Mouse (Mus musculus): ENCODE results near the gene Rps6ka2. TPM values are rescaled to one million over a fixed set of nuclear protein-coding genes. Genes with fewer than 3 reads are reported as not detected.

Gene Rps6ka2
- polyA plus RNA-seq, 1 experiment from 2014 or later = 30.9 TPM

DNA sequence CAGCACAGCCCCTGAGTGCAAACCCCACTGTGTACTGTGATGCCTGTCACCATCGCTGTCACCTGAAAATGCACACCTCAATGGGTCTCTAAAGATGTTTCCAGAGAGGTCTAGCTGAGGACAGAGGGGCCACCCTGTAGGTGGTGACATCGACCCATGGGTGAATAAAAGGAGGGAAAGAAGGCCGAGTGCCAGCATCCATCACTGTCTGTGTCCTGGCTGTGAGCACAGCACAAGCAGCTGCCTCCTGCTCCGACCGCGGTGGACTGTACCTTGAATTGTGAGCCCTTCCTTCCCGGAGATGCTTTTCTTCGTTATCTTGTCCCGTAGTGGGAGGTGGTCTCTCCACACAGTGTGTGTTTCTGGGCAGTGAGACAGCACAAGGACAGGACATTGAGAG is 67.8 kb downstream of the Rps6ka2 start:
- Histone ChIP-seq H3K36me3 (0 out of 2 replicates have a peak, but pooled peaks cover 4% of the 10 kb centered on the region), H3K9me3 (no peaks in the 10 kb centered on the region), H3K4me3 (no peak overlapping the region), H3K27ac (replicated peaks) (no peak overlapping the region), H3K27me3 (no peaks in the 10 kb centered on the region), H3K4me1 (no peaks in the 10 kb centered on the region), H3K9ac (replicated peaks) (no peak overlapping the region), H3K4me2 (replicated peaks) (no peak overlapping the region)
- no peak for ATAC-seq (ENCODE audit: low FRiP score, low read depth)
- WGBS = 95% methylated on average over 9 of the region's 9 CpGs

DNA sequence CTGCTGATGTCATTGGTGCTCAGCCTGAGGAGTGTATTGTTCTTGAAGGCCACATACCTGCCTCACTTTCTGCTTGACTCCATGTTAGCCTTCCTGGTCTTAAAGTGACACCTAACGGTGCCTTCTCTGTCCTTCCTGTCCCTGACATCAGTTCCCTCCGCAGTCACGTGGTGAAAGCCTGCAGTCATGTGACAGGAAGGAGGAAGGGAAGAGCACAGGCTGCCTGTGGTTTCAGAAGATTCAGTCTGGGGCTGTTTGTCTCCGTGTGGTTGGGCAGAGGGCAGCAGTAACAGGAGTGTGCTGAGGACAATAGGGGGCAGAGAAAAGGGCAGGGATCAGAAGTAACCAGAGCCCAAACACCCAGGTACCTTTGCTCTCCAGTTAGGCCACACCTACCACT is 68.9 kb downstream of the Rps6ka2 start:
- no peak overlapping the region for H3K27ac ChIP-seq (replicated peaks)
- H3K4me1 ChIP-seq = no peaks in the 10 kb centered on the region
- WGBS = 82% methylated on average over 4 of the region's 4 CpGs
- H3K4me3 ChIP-seq = no peak overlapping the region
- H3K27me3 ChIP-seq = no peaks in the 10 kb centered on the region
- no peak for ATAC-seq (ENCODE audit: low FRiP score, low read depth)
- H3K9me3 ChIP-seq = no peaks in the 10 kb centered on the region
- no peak overlapping the region for H3K4me2 ChIP-seq (replicated peaks)
- no peak overlapping the region for H3K9ac ChIP-seq (replicated peaks)
- H3K36me3 ChIP-seq = 0 out of 2 replicates have a peak, but pooled peaks cover 4% of the 10 kb centered on the region

DNA sequence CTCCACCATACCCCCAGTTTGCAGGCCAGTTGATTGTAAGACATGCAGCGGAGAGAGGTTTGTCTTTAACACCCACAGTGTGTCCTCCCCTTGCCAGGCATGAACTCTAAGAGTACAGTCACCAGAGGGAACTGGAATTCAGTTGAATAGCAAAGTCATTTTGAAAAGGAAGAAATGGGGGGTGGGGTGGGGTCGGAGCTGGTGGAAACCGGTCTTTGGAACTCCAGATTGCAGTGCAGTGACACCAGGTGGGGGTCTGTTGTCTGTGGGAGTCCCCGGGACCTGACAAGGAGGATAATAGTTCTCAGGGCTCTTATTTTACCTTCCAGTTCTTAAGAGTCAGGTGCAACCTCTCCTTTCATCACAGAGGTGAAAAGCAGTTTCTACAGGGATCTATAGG is 70.6 kb downstream of the Rps6ka2 start:
- Histone ChIP-seq H3K27ac (replicated peaks) (no peak overlapping the region), H3K9ac (replicated peaks) (no peak overlapping the region), H3K4me1 (no peaks in the 10 kb centered on the region), H3K9me3 (no peaks in the 10 kb centered on the region), H3K36me3 (0 out of 2 replicates have a peak, but pooled peaks cover 4% of the 10 kb centered on the region), H3K27me3 (no peaks in the 10 kb centered on the region), H3K4me2 (replicated peaks) (no peak overlapping the region), H3K4me3 (no peak overlapping the region)
- WGBS = 92% methylated on average over 4 of the region's 4 CpGs
- no peak for ATAC-seq (ENCODE audit: low FRiP score, low read depth)

DNA sequence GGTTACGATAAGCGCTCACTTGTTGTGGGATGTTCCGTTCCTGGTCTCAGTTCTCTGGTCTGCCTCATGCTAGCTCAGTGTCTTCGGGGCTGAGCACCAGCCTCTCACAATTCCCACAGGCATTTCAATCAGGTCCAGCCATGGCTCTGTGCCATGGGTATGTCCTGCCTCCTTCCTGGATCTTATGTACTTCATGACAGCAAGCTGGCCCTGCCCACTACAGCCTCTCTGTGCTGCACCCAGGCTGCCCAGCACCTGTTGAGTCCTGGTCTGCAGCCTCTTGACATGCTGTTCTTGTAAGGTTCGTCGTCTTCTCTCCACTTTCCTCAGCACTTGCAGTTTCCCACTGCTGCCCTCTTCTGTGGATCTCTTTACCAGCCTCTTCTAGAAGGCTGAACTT is 75.2 kb downstream of the Rps6ka2 start:
- Histone ChIP-seq H3K36me3 (0 out of 2 replicates have a peak, but pooled peaks cover 4% of the 10 kb centered on the region), H3K9me3 (no peaks in the 10 kb centered on the region), H3K27ac (replicated peaks) (no peak overlapping the region), H3K9ac (replicated peaks) (no peak overlapping the region), H3K4me2 (replicated peaks) (no peak overlapping the region), H3K4me1 (0 out of 2 replicates have a peak, but pooled peaks cover 3% of the 10 kb centered on the region), H3K4me3 (no peak overlapping the region), H3K27me3 (no peaks in the 10 kb centered on the region)
- ATAC-seq (ENCODE audit: low FRiP score, low read depth) = no peak
- WGBS = 96% methylated on average over 6 of the region's 6 CpGs

DNA sequence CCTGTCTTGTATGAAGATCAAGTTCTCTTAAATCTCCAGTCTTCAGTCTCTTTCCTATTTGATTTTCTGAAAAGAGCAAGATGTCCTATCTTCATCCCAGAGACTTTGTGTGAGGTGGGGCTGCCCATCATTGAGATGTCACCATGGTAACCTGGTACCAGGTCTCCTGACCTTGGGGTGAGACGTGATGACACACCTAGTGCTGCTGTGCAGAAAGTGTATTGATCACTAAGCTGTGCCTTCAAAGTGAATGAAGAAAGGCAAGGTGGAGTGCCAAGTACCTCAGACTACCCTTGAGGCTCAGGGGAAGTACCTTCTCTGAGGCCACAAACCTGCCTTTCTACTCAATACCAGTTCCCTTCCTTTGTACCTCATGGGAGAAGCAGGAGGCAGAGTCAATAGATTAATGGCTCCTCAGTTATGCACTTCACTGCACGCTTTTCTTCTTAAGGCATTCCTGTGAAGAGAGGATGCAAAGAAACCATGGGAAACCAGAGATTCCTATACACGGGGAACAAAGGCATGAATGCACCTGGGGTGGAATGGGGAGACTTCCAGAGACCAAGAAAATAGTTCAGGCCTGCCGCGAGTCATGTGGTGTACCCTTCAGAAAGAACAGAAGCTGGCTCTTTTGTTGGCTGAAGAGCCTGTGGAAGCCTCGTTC is 77.1 kb downstream of the Rps6ka2 start:
- H3K36me3 ChIP-seq = 0 out of 2 replicates have a peak, but pooled peaks cover 4% of the 10 kb centered on the region
- 0 out of 2 replicates have a peak, but pooled peaks cover 3% of the 10 kb centered on the region for H3K4me1 ChIP-seq
- no peaks in the 10 kb centered on the region for H3K9me3 ChIP-seq
- H3K27ac ChIP-seq (replicated peaks) = no peak overlapping the region
- no peak overlapping the region for H3K9ac ChIP-seq (replicated peaks)
- no peaks in the 10 kb centered on the region for H3K27me3 ChIP-seq
- 56% methylated on average over 6 of the region's 6 CpGs for WGBS
- no peak overlapping the region for H3K4me3 ChIP-seq
- ATAC-seq (ENCODE audit: low FRiP score, low read depth) = no peak
- no peak overlapping the region for H3K4me2 ChIP-seq (replicated peaks)

DNA sequence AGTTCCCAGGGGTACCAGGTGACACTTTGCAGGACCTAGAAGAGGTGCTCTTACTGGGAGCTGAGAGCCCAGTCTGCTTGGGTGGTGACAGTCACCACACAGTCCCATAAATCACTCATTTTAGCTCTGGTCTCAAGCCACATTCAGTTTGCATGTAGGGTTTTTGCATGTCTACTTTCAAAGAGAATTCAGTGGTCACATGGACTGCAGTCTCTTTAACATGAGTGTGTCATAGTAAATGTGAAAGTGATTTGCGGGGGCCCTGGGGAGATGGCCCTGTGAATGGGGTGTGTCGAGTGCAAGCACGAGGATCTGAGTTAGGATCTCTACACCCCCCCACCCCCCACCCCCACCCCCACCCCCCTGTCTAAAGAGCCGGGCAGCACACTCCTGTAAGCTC is 80.5 kb downstream of the Rps6ka2 start:
- Histone ChIP-seq H3K4me1 (0 out of 2 replicates have a peak, but pooled peaks cover 3% of the 10 kb centered on the region), H3K9ac (replicated peaks) (no peak overlapping the region), H3K36me3 (0 out of 2 replicates have a peak, but pooled peaks cover 4% of the 10 kb centered on the region), H3K9me3 (no peaks in the 10 kb centered on the region), H3K4me2 (replicated peaks) (no peak overlapping the region), H3K27ac (replicated peaks) (no peak overlapping the region), H3K27me3 (no peaks in the 10 kb centered on the region), H3K4me3 (no peak overlapping the region)
- WGBS = 85% methylated on average over 4 of the region's 4 CpGs
- ATAC-seq (ENCODE audit: low FRiP score, low read depth) = no peak

DNA sequence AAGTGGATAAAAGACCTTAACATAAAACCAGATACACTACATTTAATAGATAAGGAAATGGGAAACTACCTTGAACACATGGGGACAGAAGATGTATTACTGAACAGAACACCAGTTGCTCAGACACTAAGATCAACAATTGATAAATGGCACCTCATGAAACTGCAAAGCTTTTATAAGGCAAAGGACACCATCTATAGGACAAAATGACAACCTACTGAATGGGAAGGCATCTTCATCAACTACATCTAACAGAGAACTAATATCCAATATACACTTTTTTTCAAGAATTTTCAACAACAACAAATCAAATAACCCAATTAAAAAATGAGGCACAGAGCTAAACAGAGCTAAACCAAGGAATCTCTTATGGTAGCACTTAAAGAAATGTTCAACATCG is 87.3 kb downstream of the Rps6ka2 start:
- no peak overlapping the region for H3K9ac ChIP-seq (replicated peaks)
- 90% methylated on average over 1 of the region's 1 CpGs for WGBS
- H3K4me2 ChIP-seq (replicated peaks) = no peak overlapping the region
- H3K27ac ChIP-seq (replicated peaks) = no peak overlapping the region
- no peak for ATAC-seq (ENCODE audit: low FRiP score, low read depth)
- 0 out of 2 replicates have a peak, but pooled peaks cover 3% of the 10 kb centered on the region for H3K36me3 ChIP-seq
- H3K4me1 ChIP-seq = 0 out of 2 replicates have a peak, but pooled peaks cover 3% of the 10 kb centered on the region
- no peak overlapping the region for H3K4me3 ChIP-seq
- no peaks in the 10 kb centered on the region for H3K27me3 ChIP-seq
- H3K9me3 ChIP-seq = no peaks in the 10 kb centered on the region

DNA sequence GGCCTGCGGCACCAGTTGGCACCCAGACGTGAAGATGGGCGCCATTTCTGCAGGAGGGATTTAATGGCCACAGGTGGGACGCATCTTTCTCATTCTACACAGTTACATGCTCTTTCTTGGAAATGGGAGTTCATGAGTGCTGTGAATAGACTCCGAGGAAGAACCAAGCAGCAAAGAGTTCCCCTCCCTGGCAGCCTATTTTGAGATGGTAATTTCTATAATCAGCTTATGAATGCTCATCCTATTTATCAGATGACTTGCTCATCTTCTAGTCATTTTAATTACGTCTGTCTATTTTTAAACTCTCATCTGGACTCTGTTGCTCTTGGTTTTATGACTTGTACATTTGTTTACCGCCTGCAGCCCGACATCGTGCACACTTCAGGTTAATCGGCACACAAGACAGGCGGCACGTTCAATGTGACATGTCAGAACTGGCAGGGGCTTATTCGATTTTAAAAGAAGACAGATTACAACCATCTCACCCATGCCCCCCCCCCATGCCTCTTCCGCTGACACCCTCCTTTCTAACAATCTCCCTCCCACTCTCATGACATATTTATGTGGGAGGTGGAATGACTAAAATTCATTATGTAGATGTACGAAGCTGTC is 88.9 kb downstream of the Rps6ka2 start:
- no peak overlapping the region for H3K4me3 ChIP-seq
- no peak overlapping the region for H3K9ac ChIP-seq (replicated peaks)
- H3K36me3 ChIP-seq = peaks cover 8% of the 10 kb centered on the region; the same call in 1 of the 2 replicates
- 0 out of 2 replicates have a peak, but pooled peaks cover 3% of the 10 kb centered on the region for H3K4me1 ChIP-seq
- no peak for ATAC-seq (ENCODE audit: low FRiP score, low read depth)
- no peak overlapping the region for H3K4me2 ChIP-seq (replicated peaks)
- no peak overlapping the region for H3K27ac ChIP-seq (replicated peaks)
- WGBS = 85% methylated on average over 15 of the region's 15 CpGs
- H3K27me3 ChIP-seq = no peaks in the 10 kb centered on the region
- no peaks in the 10 kb centered on the region for H3K9me3 ChIP-seq

DNA sequence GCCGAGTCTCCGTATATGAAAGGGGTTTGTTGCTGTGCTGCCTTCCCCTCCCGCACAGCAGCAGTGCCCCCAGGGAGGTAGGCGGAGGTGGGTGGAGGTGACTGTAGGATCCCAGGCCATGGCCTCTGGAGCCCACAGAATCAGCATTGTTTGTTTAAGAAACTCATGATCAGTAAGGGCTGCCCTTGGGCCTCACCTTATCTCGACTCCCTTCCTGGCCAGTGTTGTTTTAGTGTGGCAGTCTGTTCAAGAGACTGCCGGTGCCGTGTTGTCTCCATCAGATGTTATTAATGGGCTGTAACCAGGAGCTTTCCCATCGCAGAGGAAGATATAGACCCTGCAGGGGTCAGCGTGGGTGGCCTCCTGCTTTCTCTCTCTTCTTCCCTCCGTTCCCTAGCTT is 90.4 kb downstream of the Rps6ka2 start:
- H3K4me2 ChIP-seq (replicated peaks) = no peak overlapping the region
- H3K4me3 ChIP-seq = no peak overlapping the region
- H3K9me3 ChIP-seq = no peaks in the 10 kb centered on the region
- H3K9ac ChIP-seq (replicated peaks) = no peak overlapping the region
- H3K27ac ChIP-seq (replicated peaks) = no peak overlapping the region
- H3K27me3 ChIP-seq = no peaks in the 10 kb centered on the region
- peaks cover 14% of the 10 kb centered on the region for H3K36me3 ChIP-seq
- peaks cover 5% of the 10 kb centered on the region; the same call in 1 of the 2 replicates for H3K4me1 ChIP-seq
- 68% methylated on average over 10 of the region's 10 CpGs for WGBS
- ATAC-seq (ENCODE audit: low FRiP score, low read depth) = no peak

DNA sequence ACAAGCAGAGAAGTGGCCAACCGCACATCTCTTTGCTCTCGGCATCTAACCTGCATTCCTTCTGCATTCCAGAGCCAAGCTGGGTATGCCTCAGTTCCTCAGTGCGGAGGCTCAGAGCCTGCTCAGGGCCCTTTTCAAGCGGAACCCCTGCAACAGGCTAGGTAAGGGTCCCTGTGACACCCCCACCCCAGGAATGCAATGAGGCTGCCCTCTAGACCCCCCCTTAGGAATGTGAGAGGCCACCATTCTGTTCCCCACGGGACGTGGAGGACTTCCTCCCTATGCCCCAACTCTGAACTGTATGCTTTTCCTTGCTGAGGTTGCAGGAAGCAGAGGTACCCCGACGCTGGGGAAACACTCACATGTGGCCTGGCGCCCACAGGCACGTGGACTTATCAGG is 92.1 kb downstream of the Rps6ka2 start:
- no peak for ATAC-seq (ENCODE audit: low FRiP score, low read depth)
- H3K36me3 ChIP-seq = peaks cover 14% of the 10 kb centered on the region
- H3K9me3 ChIP-seq = no peaks in the 10 kb centered on the region
- no peak overlapping the region for H3K4me2 ChIP-seq (replicated peaks)
- no peak overlapping the region for H3K27ac ChIP-seq (replicated peaks)
- no peaks in the 10 kb centered on the region for H3K27me3 ChIP-seq
- no peak overlapping the region for H3K4me3 ChIP-seq
- no peak overlapping the region for H3K9ac ChIP-seq (replicated peaks)
- peaks cover 17% of the 10 kb centered on the region for H3K4me1 ChIP-seq
- WGBS = 39% methylated on average over 10 of the region's 10 CpGs

DNA sequence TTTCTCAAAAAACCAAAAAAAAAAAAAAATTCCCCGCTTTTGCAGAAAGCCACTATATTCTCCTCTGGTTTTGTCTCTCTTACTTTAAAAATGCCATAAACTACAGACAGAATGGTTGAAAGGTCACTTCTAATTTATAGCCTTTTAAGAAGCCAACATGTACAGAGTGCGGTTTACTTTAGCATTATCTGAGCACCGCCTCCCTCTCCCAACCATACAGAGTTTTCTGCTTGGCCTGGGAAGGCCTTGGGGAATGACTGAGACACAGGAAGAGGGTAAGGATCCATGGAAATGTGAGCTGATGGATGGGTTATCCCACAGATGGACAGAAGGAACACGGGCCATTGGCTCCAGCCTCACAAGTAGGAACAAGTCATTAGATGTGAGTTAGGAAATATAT is 92.7 kb downstream of the Rps6ka2 start:
- WGBS = 93% methylated on average over 4 of the region's 4 CpGs
- no peak overlapping the region for H3K27ac ChIP-seq (replicated peaks)
- peaks cover 17% of the 10 kb centered on the region for H3K4me1 ChIP-seq
- peaks cover 14% of the 10 kb centered on the region for H3K36me3 ChIP-seq
- no peak overlapping the region for H3K9ac ChIP-seq (replicated peaks)
- H3K4me3 ChIP-seq = no peak overlapping the region
- no peaks in the 10 kb centered on the region for H3K9me3 ChIP-seq
- no peaks in the 10 kb centered on the region for H3K27me3 ChIP-seq
- no peak overlapping the region for H3K4me2 ChIP-seq (replicated peaks)
- no peak for ATAC-seq (ENCODE audit: low FRiP score, low read depth)

DNA sequence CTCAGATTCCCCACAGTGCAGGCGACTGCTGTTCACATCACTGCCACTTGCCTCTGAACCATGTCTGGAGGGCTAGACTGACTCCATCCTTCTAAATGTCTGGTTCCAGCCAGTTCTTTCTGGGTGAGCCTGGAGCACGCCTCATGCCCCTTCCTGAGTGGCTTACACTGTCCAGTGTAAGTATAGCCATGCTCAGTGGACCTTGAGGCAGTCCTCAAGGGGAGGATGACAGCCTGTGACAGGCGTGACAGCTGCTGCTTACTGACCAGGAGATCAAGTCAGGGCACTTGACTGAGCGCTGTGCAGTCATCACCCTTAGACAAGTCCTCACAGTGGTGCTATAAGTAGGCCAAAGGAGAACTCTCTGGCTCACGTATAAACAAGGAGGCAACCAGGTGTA is 94.7 kb downstream of the Rps6ka2 start:
- Histone ChIP-seq H3K27me3 (no peaks in the 10 kb centered on the region), H3K4me2 (replicated peaks) (no peak overlapping the region), H3K4me3 (no peak overlapping the region), H3K36me3 (peaks cover 14% of the 10 kb centered on the region), H3K9ac (replicated peaks) (no peak overlapping the region), H3K9me3 (no peaks in the 10 kb centered on the region), H3K27ac (replicated peaks) (no peak overlapping the region), H3K4me1 (peaks cover 23% of the 10 kb centered on the region)
- no peak for ATAC-seq (ENCODE audit: low FRiP score, low read depth)
- WGBS = 75% methylated on average over 5 of the region's 5 CpGs
